Mouse (Mus musculus) thymus, adult 2 months (tissue): Measurements from ENCODE around the gene Rnf40. TPM values are rescaled to one million over a fixed set of nuclear protein-coding genes. Genes with fewer than 3 reads are reported as not detected.

Source experiments
- DNase-seq: peaks from one replicate; pipeline ENCODE4 v3.0.0; 2021
- H3K27ac ChIP-seq: fragments of 200-500 bp; 2 replicates; pipeline ENCODE4 v1.5.1; 2012; ENCODE audit warnings: low read length, control low read depth; ENCODE audit not compliant: control insufficient read depth, insufficient read depth
- H3K27me3 ChIP-seq: fragments of 200-500 bp; 2 replicates; pipeline ENCODE4 v1.6.1; 2012; ENCODE audit warnings: mild to moderate bottlenecking, low read length, moderate library complexity, mixed read lengths; ENCODE audit not compliant: control insufficient read depth, insufficient read depth
- H3K36me3 ChIP-seq: fragments of 200-500 bp; 2 replicates; pipeline ENCODE4 v1.6.1; 2012; ENCODE audit warnings: mild to moderate bottlenecking, low read length, moderate library complexity; ENCODE audit not compliant: control insufficient read depth, insufficient read depth
- H3K4me1 ChIP-seq: fragments of 200-500 bp; replicated peaks from 2 replicates; pipeline ENCODE4 v1.6.1; 2012; ENCODE audit warnings: low read length; ENCODE audit not compliant: control insufficient read depth, insufficient read depth
- H3K4me3 ChIP-seq: fragments of 200-500 bp; 2 replicates; pipeline ENCODE4 v1.5.1; 2012; ENCODE audit warnings: mild to moderate bottlenecking, low read length, control low read depth, moderate library complexity; ENCODE audit not compliant: control insufficient read depth, insufficient read depth
- CTCF ChIP-seq: fragments of 200-500 bp; IDR thresholded peaks from 2 replicates; pipeline ENCODE4 v1.5.1; 2012; ENCODE audit warnings: mild to moderate bottlenecking, control low read depth, low read length, moderate library complexity, borderline replicate concordance; ENCODE audit not compliant: control insufficient read depth, poor library complexity, insufficient read depth; ENCODE audit errors: extremely low read depth
- POLR2A ChIP-seq: fragments of 200-500 bp; IDR thresholded peaks from 2 replicates; pipeline ENCODE4 v1.6.1; 2012; ENCODE audit warnings: mild to moderate bottlenecking, low read length, control low read depth, moderate library complexity; ENCODE audit not compliant: control insufficient read depth, poor library complexity, insufficient read depth; ENCODE audit errors: extremely low read depth
- WGBS: fragments of 180-500 bp; shearing (Covaris S2); methylation state at CpG from one replicate; pipeline ENCODE4 v1.1.7; 2018; 5-methylcytosine and 5-hydroxymethylcytosine counted together
- polyA plus RNA-seq: library from polyadenylated mRNA; depleted of rRNA; stranded (reverse); fragments of >200 nt; gene quantifications from 2 replicates; pipeline ENCODE4 v1.2.3, GENCODE M21; 2012; rRNA removed

Rnf40 gene
- polyA plus RNA-seq, 1 experiment = 65.9 TPM

DNA sequence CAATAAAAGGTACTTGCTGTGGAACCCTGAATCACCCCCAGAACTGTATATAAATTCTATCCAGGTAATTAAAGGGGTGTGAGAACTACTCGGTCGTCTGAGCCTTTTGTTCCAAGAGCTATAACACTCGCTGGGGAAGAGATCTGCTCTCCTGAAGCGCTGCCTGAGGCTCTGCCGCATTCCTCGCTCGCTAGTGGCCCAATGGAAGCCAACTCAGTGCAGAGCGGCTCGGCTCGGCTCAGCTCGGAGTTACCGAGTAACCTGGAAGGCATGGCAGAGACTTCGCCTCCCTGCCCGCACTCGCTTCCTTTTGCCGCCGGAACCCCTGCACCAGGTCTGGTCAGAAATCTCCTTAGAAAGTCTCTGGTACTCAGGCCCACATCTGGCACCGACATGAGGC is 63.5 kb downstream of the Rnf40 start:
- 28% methylated on average over 18 of the region's 18 CpGs for WGBS
- DNase-seq = no peak
- Histone ChIP-seq H3K27ac (no peak overlapping the region), H3K36me3 (no peaks in the 10 kb centered on the region), H3K4me3 (no peak overlapping the region), H3K27me3 (no peaks in the 10 kb centered on the region), H3K4me1 (0 out of 2 replicates have a peak, but pooled peaks cover 4% of the 10 kb centered on the region)
- TF ChIP-seq POLR2A (no peak), CTCF (no peak)

DNA sequence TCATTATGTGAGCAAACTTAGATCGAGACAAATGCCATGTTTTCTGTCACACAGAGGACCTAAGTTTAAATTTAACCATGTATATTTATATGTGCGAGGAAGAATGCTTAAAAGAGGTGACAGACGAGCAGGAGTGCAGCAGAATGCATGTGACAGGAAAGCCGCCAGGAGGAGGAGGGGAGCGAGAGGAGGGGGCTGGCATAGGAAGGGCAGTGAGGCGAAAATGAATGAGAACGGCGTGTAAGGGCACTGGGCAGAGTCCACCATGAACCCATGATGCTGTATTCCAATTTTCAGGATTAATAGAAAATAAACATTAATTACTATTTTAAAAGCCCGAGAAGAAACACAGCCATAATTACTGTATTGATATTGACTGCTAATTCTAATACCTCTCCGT is 65.8 kb downstream of the Rnf40 start:
- no peak for DNase-seq
- 82% methylated on average over 10 of the region's 10 CpGs for WGBS
- Histone ChIP-seq H3K36me3 (no peaks in the 10 kb centered on the region), H3K4me1 (0 out of 2 replicates have a peak, but pooled peaks cover 4% of the 10 kb centered on the region), H3K4me3 (no peak overlapping the region), H3K27me3 (no peaks in the 10 kb centered on the region), H3K27ac (no peak overlapping the region)
- TF ChIP-seq POLR2A (no peak), CTCF (no peak)

Other genes with a start within 250 kb of the Rnf40 start
- gene Zfp768, start 243.2 kb upstream of the Rnf40 start, polyA plus RNA-seq = 8.6 and 11.1 TPM in 2 replicates
- gene Zfp747, start 212.7 kb upstream of the Rnf40 start, polyA plus RNA-seq = 14.4 and 15.2 TPM in 2 replicates
- 5.9 and 6.4 TPM in 2 replicates for gene 9130019O22Rik, start 201.6 kb upstream of the Rnf40 start, polyA plus RNA-seq
- 8.4 and 10.2 TPM in 2 replicates for gene E430018J23Rik, start 195.1 kb upstream of the Rnf40 start, polyA plus RNA-seq
- 9.0 and 10.7 TPM in 2 replicates for gene Zfp764, start 181.9 kb upstream of the Rnf40 start, polyA plus RNA-seq
- 28.0 and 28.7 TPM in 2 replicates for gene Zfp688, start 166.7 kb upstream of the Rnf40 start, polyA plus RNA-seq
- 8.1 and 9.4 TPM in 2 replicates for gene Zfp689, start 139.6 kb upstream of the Rnf40 start, polyA plus RNA-seq
- 191 and 212 TPM in 2 replicates for gene Prr14, start 129.2 kb upstream of the Rnf40 start, polyA plus RNA-seq
- 122 and 128 TPM in 2 replicates for gene Fbrs, start 109.6 kb upstream of the Rnf40 start, polyA plus RNA-seq
- 92.3 and 131 TPM in 2 replicates for gene Srcap, start 76.8 kb upstream of the Rnf40 start, polyA plus RNA-seq
- 10.4 and 14.1 TPM in 2 replicates for gene Gm42715, start 69.2 kb upstream of the Rnf40 start, polyA plus RNA-seq
- gene Tmem265, start 27.4 kb upstream of the Rnf40 start, polyA plus RNA-seq = 12.5 and 12.8 TPM in 2 replicates
- gene Phkg2, start 15.4 kb upstream of the Rnf40 start, polyA plus RNA-seq = 193 and 202 TPM in 2 replicates
- gene Ccdc189, start 172 bp upstream of the Rnf40 start, polyA plus RNA-seq = 1.5 and 2.9 TPM in 2 replicates
- 27.7 and 33.1 TPM in 2 replicates for gene Zfp629, start 27.0 kb downstream of the Rnf40 start, polyA plus RNA-seq
- gene Bcl7c, start 120.2 kb downstream of the Rnf40 start, polyA plus RNA-seq = 61.2 and 76.1 TPM in 2 replicates
- 15.8 and 16.3 TPM in 2 replicates for gene Ctf1, start 124.0 kb downstream of the Rnf40 start, polyA plus RNA-seq
- not detected in 2 replicates for gene Ctf2, start 143.4 kb downstream of the Rnf40 start, polyA plus RNA-seq
- 38.9 and 43.7 TPM in 2 replicates for gene Fbxl19, start 155.8 kb downstream of the Rnf40 start, polyA plus RNA-seq
- 23.8 and 27.0 TPM in 2 replicates for gene Orai3, start 181.0 kb downstream of the Rnf40 start, polyA plus RNA-seq
- gene Setd1a, start 187.9 kb downstream of the Rnf40 start, polyA plus RNA-seq = 29.9 and 36.7 TPM in 2 replicates
- not detected in 2 replicates for gene Gm49388, start 196.8 kb downstream of the Rnf40 start, polyA plus RNA-seq
- 25.9 and 30.1 TPM in 2 replicates for gene Hsd3b7, start 211.8 kb downstream of the Rnf40 start, polyA plus RNA-seq
- gene Stx4a, start 235.5 kb downstream of the Rnf40 start, polyA plus RNA-seq = 76.1 and 93.3 TPM in 2 replicates
- gene Stx1b, start 235.8 kb downstream of the Rnf40 start, polyA plus RNA-seq = 3.4 and 4.2 TPM in 2 replicates